Mouse (Mus musculus) kidney, postnatal 0 days (tissue): ENCODE measurements around the gene Osbpl8. TPM values are rescaled to one million over a fixed set of nuclear protein-coding genes. Genes with fewer than 3 reads are reported as not detected.

ENCODE experiments used
- ATAC-seq: fragments of 200-750 bp; cut with Nextera tagmentation; replicated peaks from 2 replicates; pipeline ENCODE4 v1.8.0; 2017; ENCODE audit warnings: low read depth, moderate number of reproducible peaks, moderate TSS enrichment, moderate library complexity; ENCODE audit not compliant: low FRiP score
- DNase-seq: peaks from one replicate; pipeline ENCODE4 v3.0.0-alpha.2; 2016; ENCODE audit warnings: low spot score
- H3K27ac ChIP-seq: fragments of 300-500 bp; sonication (generic); 2 replicates; pipeline ENCODE4 v1.5.1; 2014; ENCODE audit warnings: mild to moderate bottlenecking
- H3K27me3 ChIP-seq: fragments of 300-500 bp; sonication (generic); 2 replicates; pipeline ENCODE4 v1.6.1; 2014; ENCODE audit warnings: low read length, mixed read lengths; ENCODE audit not compliant: insufficient read depth
- H3K36me3 ChIP-seq: fragments of 300-500 bp; sonication (generic); 2 replicates; pipeline ENCODE4 v1.6.1; 2014; ENCODE audit warnings: low read length, mixed read lengths; ENCODE audit not compliant: insufficient read depth
- H3K4me1 ChIP-seq: fragments of 300-500 bp; sonication (generic); replicated peaks from 2 replicates; pipeline ENCODE4 v1.6.1; 2014; ENCODE audit warnings: antibody characterized with exemption, low read length, mixed read lengths; ENCODE audit not compliant: insufficient read depth
- H3K4me2 ChIP-seq: fragments of 300-500 bp; sonication (generic); 2 replicates; pipeline ENCODE4 v1.6.1; 2014; ENCODE audit warnings: mild to moderate bottlenecking, low read length, moderate library complexity, mixed read lengths
- H3K4me3 ChIP-seq: fragments of 300-500 bp; sonication (generic); replicated peaks from 2 replicates; pipeline ENCODE4 v1.5.1; 2014; ENCODE audit warnings: low read depth, low read length
- H3K9ac ChIP-seq: fragments of 300-500 bp; sonication (generic); 2 replicates; pipeline ENCODE4 v1.6.1; 2014; ENCODE audit warnings: low read depth, low read length
- H3K9me3 ChIP-seq: fragments of 300-500 bp; sonication (generic); replicated peaks from 2 replicates; pipeline ENCODE4 v1.6.1; 2016; ENCODE audit warnings: low read length, inconsistent platforms, mixed read lengths
- CTCF ChIP-seq: IDR thresholded peaks from 2 replicates; pipeline ENCODE4 v1.5.1; 2016; ENCODE audit warnings: antibody characterized with exemption, low read depth, mild to moderate bottlenecking, moderate library complexity
- WGBS: fragments of 180-500 bp; shearing (Covaris S2); extraction: QIAGEN DNeasy Blood & Tissue Kit; methylation state at CpG from one replicate; pipeline ENCODE4 v1.1.7; 2014; 5-methylcytosine and 5-hydroxymethylcytosine counted together
- polyA plus RNA-seq: library from polyadenylated mRNA; unstranded; fragments of >200 nt; fragmentation: Nextera tagmentation; extraction: Ambion mirVana; gene quantifications from 2 replicates; pipeline ENCODE4 v1.2.1, GENCODE M21; 2015

Osbpl8 gene
- polyA plus RNA-seq, 1 experiment from 2014 or later, result 11.8 TPM

- H3K4me3 ChIP-seq, result no peak overlapping the region
- no peak for TF ChIP-seq CTCF
- H3K27ac ChIP-seq, result no peak overlapping the region
- no peaks in the 10 kb centered on the region for H3K27me3 ChIP-seq
- ATAC-seq (no peak), DNase-seq (no peak)
- no peaks in the 10 kb centered on the region for H3K9me3 ChIP-seq
- no peak overlapping the region for H3K9ac ChIP-seq
- no peak overlapping the region for H3K4me2 ChIP-seq
- no peaks in the 10 kb centered on the region for H3K4me1 ChIP-seq
- 97% methylated on average over 2 of the region's 2 CpGs for WGBS
- H3K36me3 ChIP-seq, result peaks cover 16% of the 10 kb centered on the region; the same call in 1 of the 2 replicates
Measured at GRCm38 (mm10) chr10:111275822-111276221, 111.3 kb downstream of the Osbpl8 start.

- Histone ChIP-seq H3K27me3 (no peaks in the 10 kb centered on the region), H3K9ac (peak overlapping the region; percentile 56; the same call in 1 of the 2 replicates), H3K4me1 (no peaks in the 10 kb centered on the region), H3K27ac (0 out of 2 replicates have a peak overlapping the region, but pooled peaks have one; percentile 75), H3K4me2 (peak overlapping the region; percentile 69), H3K9me3 (no peaks in the 10 kb centered on the region), H3K4me3 (peak overlapping the region; percentile 59; the same call in 1 of the 2 replicates), H3K36me3 (0 out of 2 replicates have a peak, but pooled peaks cover 3% of the 10 kb centered on the region)
- ATAC-seq (no peak), DNase-seq (no peak)
- 37% methylated on average over 6 of the region's 6 CpGs for WGBS
- no peak for TF ChIP-seq CTCF
Measured at GRCm38 (mm10) chr10:111297631-111298030, 133.1 kb downstream of the Osbpl8 start.

GRCm38 (mm10) chr10:111298140-111299098 is 133.9 kb downstream of the Osbpl8 start, which contains the start of gene Bbs10:
Bbs10 (plus strand) TSS chr10:111298679.
- DNase-seq, result peak; percentile 99
- no peaks in the 10 kb centered on the region for H3K9me3 ChIP-seq
- peak within 1 kb of the TSS; percentile 69 for H3K4me2 ChIP-seq
- 0 out of 2 replicates have a peak, but pooled peaks cover under 1% of the 10 kb centered on the region for H3K36me3 ChIP-seq
- H3K4me1 ChIP-seq, result no peaks in the 10 kb centered on the region
- H3K27ac ChIP-seq, result peak within 1 kb of the TSS; percentile 75
- peak within 1 kb of the TSS; percentile 56 for H3K9ac ChIP-seq
- H3K27me3 ChIP-seq, result no peaks in the 10 kb centered on the region
- WGBS, result 1% methylated on average over 52 of the region's 54 CpGs
- TF ChIP-seq CTCF, result peak; percentile 79
- ATAC-seq, result peak; percentile 98
- peak within 1 kb of the TSS; percentile 59 for H3K4me3 ChIP-seq

- peak; percentile 41 for DNase-seq
- H3K27me3 ChIP-seq, result no peaks in the 10 kb centered on the region
- H3K9ac ChIP-seq, result no peak overlapping the region
- H3K4me3 ChIP-seq, result no peak overlapping the region
- 80% methylated on average over 6 of the region's 6 CpGs for WGBS
- no peak overlapping the region for H3K4me2 ChIP-seq
- no peaks in the 10 kb centered on the region for H3K4me1 ChIP-seq
- no peak overlapping the region for H3K27ac ChIP-seq
- H3K36me3 ChIP-seq, result no peaks in the 10 kb centered on the region
- peak; percentile 35; the same call in 1 of the 2 replicates for TF ChIP-seq CTCF
- no peak for ATAC-seq
- H3K9me3 ChIP-seq, result no peaks in the 10 kb centered on the region
Measured at GRCm38 (mm10) chr10:111299591-111299990, 135.0 kb downstream of the Osbpl8 start.

- H3K36me3 ChIP-seq, result no peaks in the 10 kb centered on the region
- 91% methylated on average over 5 of the region's 5 CpGs for WGBS
- H3K27ac ChIP-seq, result no peak overlapping the region
- H3K9me3 ChIP-seq, result no peaks in the 10 kb centered on the region
- no peak overlapping the region for H3K4me3 ChIP-seq
- H3K4me2 ChIP-seq, result no peak overlapping the region
- no peaks in the 10 kb centered on the region for H3K4me1 ChIP-seq
- DNase-seq (no peak), ATAC-seq (no peak)
- no peak for TF ChIP-seq CTCF
- no peak overlapping the region for H3K9ac ChIP-seq
- no peaks in the 10 kb centered on the region for H3K27me3 ChIP-seq
Measured at GRCm38 (mm10) chr10:111301041-111301440, 136.5 kb downstream of the Osbpl8 start.

- Histone ChIP-seq H3K9me3 (no peaks in the 10 kb centered on the region), H3K4me1 (no peaks in the 10 kb centered on the region), H3K4me2 (no peak overlapping the region), H3K9ac (no peak overlapping the region), H3K4me3 (no peak overlapping the region), H3K27me3 (no peaks in the 10 kb centered on the region), H3K36me3 (no peaks in the 10 kb centered on the region), H3K27ac (no peak overlapping the region)
- 89% methylated on average over 6 of the region's 6 CpGs for WGBS
- ATAC-seq (no peak), DNase-seq (no peak)
- no peak for TF ChIP-seq CTCF
Measured at GRCm38 (mm10) chr10:111302486-111302885, 137.9 kb downstream of the Osbpl8 start.
